Comparison of ENCODE assay signal across 31 mouse cellular contexts in the genomic region with DNA sequence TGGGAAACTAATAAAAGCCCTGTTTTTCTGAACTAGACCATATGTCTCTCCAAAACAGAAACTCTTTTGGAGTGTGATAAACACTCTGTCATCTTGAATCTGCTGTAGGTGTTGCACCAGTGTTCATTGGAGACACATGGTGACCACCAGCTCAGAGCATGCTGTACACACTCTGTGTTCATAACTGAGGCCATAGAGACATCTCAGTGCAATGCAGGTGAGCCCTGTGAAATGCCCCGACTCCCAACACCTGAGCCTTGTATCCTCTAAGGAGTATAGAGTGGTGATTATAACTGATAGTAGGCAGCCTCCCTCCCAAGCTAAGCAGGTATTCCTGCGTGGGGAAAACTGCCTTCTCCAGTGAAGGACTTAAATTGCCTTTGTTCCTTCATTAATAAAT.
"Had no signal": no experiment of that assay in that cellular context is flagged by ENCODE, and none has a peak within 500 bp of the region (broad histone marks: within the 10 kb centered on the region; RNA-seq: fewer than 3 reads in every experiment).

No protein-coding gene starts in this region.

- H3K9me3 ChIP-seq: limb, embryonic 10.5 days; limb, embryonic 12.5 days; limb, embryonic 13.5 days; limb, embryonic 15.5 days; liver, embryonic 13.5 days; liver, embryonic 15.5 days; lung, embryonic 15.5 days; midbrain, embryonic 10.5 days; midbrain, embryonic 12.5 days; midbrain, embryonic 15.5 days; neural tube, embryonic 12.5 days had no signal

- DNase-seq: left cerebral cortex, postnatal 4 days; liver; liver, embryonic 13.5 days; liver, postnatal 0 days; lung, adult 18-20 months; lung, adult 2 months; lung, embryonic 14.5 days; lung, postnatal 10 days; lung, postnatal 14 days; lung, postnatal 36 days; lung, postnatal 4 days; midbrain, embryonic 14.5 days had no signal

- H3K27ac ChIP-seq: left cerebral cortex, adult 2 months; limb, embryonic 10.5 days; limb, embryonic 12.5 days; limb, embryonic 13.5 days; limb, embryonic 15.5 days; liver, embryonic 12.5 days; liver, embryonic 13.5 days; liver, embryonic 14.5 days; liver, embryonic 15.5 days; lung, embryonic 15.5 days; macrophage; midbrain, embryonic 10.5 days; midbrain, embryonic 12.5 days; midbrain, embryonic 15.5 days; neural tube, embryonic 12.5 days had no signal

- H3K4me2 ChIP-seq: limb, embryonic 12.5 days; limb, embryonic 13.5 days; limb, embryonic 15.5 days; liver, embryonic 11.5 days; liver, embryonic 12.5 days; liver, embryonic 13.5 days; liver, embryonic 15.5 days; lung, embryonic 14.5 days; lung, embryonic 15.5 days; midbrain, embryonic 12.5 days; midbrain, embryonic 15.5 days; neural tube, embryonic 12.5 days had no signal

- H3K4me1 ChIP-seq: limb, embryonic 12.5 days; limb, embryonic 13.5 days; limb, embryonic 15.5 days; liver, embryonic 12.5 days; liver, embryonic 13.5 days; liver, embryonic 15.5 days; lung, embryonic 15.5 days; megakaryocyte, embryonic 14.5 days; midbrain, embryonic 10.5 days; midbrain, embryonic 12.5 days; neural tube, embryonic 12.5 days had no signal

- H3K4me3 ChIP-seq: left cerebral cortex, adult 2 months; limb, embryonic 10.5 days; limb, embryonic 12.5 days; limb, embryonic 13.5 days; limb, embryonic 15.5 days; liver, embryonic 12.5 days; liver, embryonic 13.5 days; liver, embryonic 15.5 days; lung, embryonic 15.5 days; megakaryocyte, embryonic 14.5 days; midbrain, embryonic 10.5 days; midbrain, embryonic 12.5 days; midbrain, embryonic 15.5 days; myocyte; neural tube, embryonic 12.5 days had no signal

- H3K36me3 ChIP-seq: limb, embryonic 10.5 days; limb, embryonic 12.5 days; limb, embryonic 13.5 days; limb, embryonic 15.5 days; liver, embryonic 12.5 days; liver, embryonic 13.5 days; liver, embryonic 15.5 days; lung, embryonic 15.5 days; midbrain, embryonic 10.5 days; midbrain, embryonic 12.5 days; midbrain, embryonic 15.5 days; neural tube, embryonic 12.5 days had no signal

- ATAC-seq: liver, embryonic 12.5 days; liver, postnatal 0 days; lung, postnatal 0 days; midbrain, embryonic 15.5 days; midbrain, embryonic 16.5 days had no signal

- H3K27me3 ChIP-seq: limb, embryonic 12.5 days; limb, embryonic 13.5 days; limb, embryonic 15.5 days; liver, embryonic 12.5 days; liver, embryonic 13.5 days; liver, embryonic 15.5 days; lung, embryonic 15.5 days; megakaryocyte, embryonic 14.5 days; midbrain, embryonic 12.5 days; midbrain, embryonic 15.5 days; neural tube, embryonic 12.5 days had no signal

- H3K9ac ChIP-seq: limb, embryonic 12.5 days; limb, embryonic 13.5 days; limb, embryonic 15.5 days; liver, embryonic 12.5 days; liver, embryonic 13.5 days; liver, embryonic 14.5 days; liver, embryonic 15.5 days; liver, postnatal 0 days; lung, embryonic 14.5 days; lung, embryonic 15.5 days; midbrain, embryonic 12.5 days; midbrain, embryonic 15.5 days; neural tube, embryonic 12.5 days had no signal
